Mouse (Mus musculus): ENCODE results near the gene Pdzrn4. TPM values are rescaled to one million over a fixed set of nuclear protein-coding genes. Genes with fewer than 3 reads are reported as not detected.

Gene Pdzrn4
- polyA plus RNA-seq (2017; shearing (Covaris generic)) = not detected

GRCm38 (mm10) chr15:92396770-92397608 lies at the start of gene Pdzrn4:
Gene Pdzrn4 (plus strand): TSS chr15:92396881.

All from CD4-positive, CD25-positive, alpha-beta regulatory T cell (primary cell).